Mouse (Mus musculus): ENCODE results near the gene Snrpb2. TPM values are rescaled to one million over a fixed set of nuclear protein-coding genes. Genes with fewer than 3 reads are reported as not detected.
A peak's percentile ranks its signal among the peaks of the same experiment; 100 is the strongest.

Snrpb2 gene
- total and polyA plus RNA-seq, 2 experiments from 2014 or later, result 22.6 to 59.2 TPM

DNA sequence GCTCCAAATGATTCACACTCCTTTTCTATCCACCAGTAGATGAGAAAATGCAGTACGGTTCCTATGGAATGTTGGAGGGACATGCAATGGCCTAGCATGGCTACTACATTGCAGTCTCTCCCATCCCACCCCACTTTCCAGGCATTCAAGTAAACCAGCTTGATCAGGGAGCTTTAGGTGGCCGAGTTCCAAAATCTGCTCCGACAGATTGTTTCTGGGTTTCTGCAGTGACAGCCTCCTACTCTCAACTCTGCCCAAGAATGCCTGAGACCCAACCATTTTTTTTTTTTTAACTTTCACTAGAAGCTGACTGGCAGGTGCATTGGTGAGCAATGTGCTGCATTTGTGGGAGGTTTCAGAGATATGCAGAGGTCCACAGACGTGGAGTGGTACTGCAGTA is 51.9 kb downstream of the Snrpb2 start:
- Histone ChIP-seq H3K27ac (ENCODE audit: low read depth, low read length) (no peak overlapping the region), H3K9ac (replicated peaks; ENCODE audit: low read length, poor library complexity, severe bottlenecking) (no peak overlapping the region), H3K4me3 (ENCODE audit: low read depth, low read length) (no peak overlapping the region), H3K4me2 (ENCODE audit: low read depth, low read length, poor library complexity, severe bottlenecking) (no peak overlapping the region), H3K36me3 (ENCODE audit: insufficient read depth, low read length) (no peaks in the 10 kb centered on the region), H3K9me3 (ENCODE audit: low read length) (no peaks in the 10 kb centered on the region), H3K4me1 (ENCODE audit: insufficient read depth, low read length) (no peaks in the 10 kb centered on the region), H3K27me3 (ENCODE audit: insufficient read depth, low read length) (no peaks in the 10 kb centered on the region)
- ATAC-seq (ENCODE audit: low FRiP score) (no peak), DNase-seq (ENCODE audit: low spot score) (peak; percentile 26)
- 67% methylated on average over 4 of the region's 4 CpGs for WGBS
- TF ChIP-seq CTCF (IDR thresholded peaks at IDR 0.05), result no peak

GRCm38 (mm10) chr2:143117453-143117852 is 54.6 kb downstream of the Snrpb2 start:
- WGBS, result 59% methylated on average over 3 of the region's 3 CpGs
- peak; percentile 73 for TF ChIP-seq CTCF (IDR thresholded peaks at IDR 0.05)
- DNase-seq (ENCODE audit: low spot score) (peak; percentile 79), ATAC-seq (ENCODE audit: low FRiP score) (no peak)
- Histone ChIP-seq H3K4me2 (ENCODE audit: low read depth, low read length, poor library complexity, severe bottlenecking) (no peak overlapping the region), H3K9ac (replicated peaks; ENCODE audit: low read length, poor library complexity, severe bottlenecking) (no peak overlapping the region), H3K36me3 (ENCODE audit: insufficient read depth, low read length) (no peaks in the 10 kb centered on the region), H3K9me3 (ENCODE audit: low read length) (no peaks in the 10 kb centered on the region), H3K4me3 (ENCODE audit: low read depth, low read length) (no peak overlapping the region), H3K27me3 (ENCODE audit: insufficient read depth, low read length) (no peaks in the 10 kb centered on the region), H3K4me1 (ENCODE audit: insufficient read depth, low read length) (no peaks in the 10 kb centered on the region), H3K27ac (ENCODE audit: low read depth, low read length) (no peak overlapping the region)

DNA sequence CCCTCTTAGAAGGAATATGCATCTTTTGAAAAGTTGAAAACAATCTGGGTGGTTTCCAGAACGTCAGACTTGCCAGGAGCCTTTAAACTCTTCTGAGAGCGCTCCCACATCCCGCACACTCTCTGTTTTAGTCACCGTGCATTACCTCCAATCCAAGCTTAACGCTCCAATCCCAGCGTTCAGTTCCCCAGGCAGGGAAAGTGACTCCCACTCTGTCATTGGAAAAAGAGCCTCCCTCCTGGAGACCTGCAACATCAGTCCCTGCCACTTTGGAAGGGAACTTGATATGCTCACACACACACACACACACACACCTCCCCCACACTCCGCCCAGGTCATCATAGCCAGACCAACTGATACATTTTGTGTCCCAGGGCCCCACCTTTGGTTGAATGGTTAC is 55.4 kb downstream of the Snrpb2 start:
- Histone ChIP-seq H3K36me3 (ENCODE audit: insufficient read depth, low read length) (no peaks in the 10 kb centered on the region), H3K4me1 (ENCODE audit: insufficient read depth, low read length) (no peaks in the 10 kb centered on the region), H3K27ac (ENCODE audit: low read depth, low read length) (no peak overlapping the region), H3K9ac (replicated peaks; ENCODE audit: low read length, poor library complexity, severe bottlenecking) (no peak overlapping the region), H3K4me2 (ENCODE audit: low read depth, low read length, poor library complexity, severe bottlenecking) (no peak overlapping the region), H3K4me3 (ENCODE audit: low read depth, low read length) (no peak overlapping the region), H3K27me3 (ENCODE audit: insufficient read depth, low read length) (no peaks in the 10 kb centered on the region), H3K9me3 (ENCODE audit: low read length) (no peaks in the 10 kb centered on the region)
- DNase-seq (ENCODE audit: low spot score), result no peak
- ATAC-seq (ENCODE audit: low FRiP score), result no peak
- no peak for TF ChIP-seq CTCF (IDR thresholded peaks at IDR 0.05)
- 83% methylated on average over 7 of the region's 7 CpGs for WGBS

Other genes starting within 250 kb of the Snrpb2 start
- 11.1 and 11.5 TPM in 2 replicates for gene Kif16b, start 161.5 kb upstream of the Snrpb2 start, total RNA-seq (2014; rRNA removed)
- 2.3 and 2.7 TPM in 2 replicates for gene Kif16b, start 161.5 kb upstream of the Snrpb2 start, polyA plus RNA-seq (2015; fragmentation: Nextera tagmentation; extraction: Ambion mirVana)
- 0.55 TPM in 1 of 2 replicates, not detected in the other for gene Otor, start 15.4 kb downstream of the Snrpb2 start, total RNA-seq (2014; rRNA removed)
- gene Otor, start 15.4 kb downstream of the Snrpb2 start, polyA plus RNA-seq (2015; fragmentation: Nextera tagmentation; extraction: Ambion mirVana), result 0.23 TPM in 1 of 2 replicates, not detected in the other

Data from midbrain, postnatal 0 days (tissue).